Mouse (Mus musculus): ENCODE measurements around the gene Tm9sf2.

GRCm38 (mm10) chr14:122111681-122112080 is 4.8 kb downstream of the Tm9sf2 start:
- TF ChIP-seq POLR2AphosphoS5 (IDR thresholded peaks at IDR 0.05; ENCODE audit: insufficient replicate concordance, low read depth, low read length) (no peak), CTCF (IDR thresholded peaks at IDR 0.05; ENCODE audit: low read depth, low read length) (no peak), TAL1 (conservative IDR thresholded peaks at IDR 0.05; ENCODE audit: low read depth, low read length) (no peak), GATA2 (IDR thresholded peaks at IDR 0.05; ENCODE audit: borderline replicate concordance, low read depth, low read length) (no peak), GATA1 (IDR thresholded peaks at IDR 0.05; ENCODE audit: borderline replicate concordance, low read length) (no peak)
